Mouse (Mus musculus): ENCODE data around the gene Cyfip1. TPM values are rescaled to one million over a fixed set of nuclear protein-coding genes. Genes with fewer than 3 reads are reported as not detected.

Cyfip1 gene
- total RNA-seq (2023) = 43.0 to 54.8 TPM (median 48.8 TPM) in 4 replicates

GRCm38 (mm10) chr7:55841445-55841844, at the start of gene Cyfip1:
Gene Cyfip1 (plus strand): TSS chr7:55841745.

GRCm38 (mm10) chr7:55793952-55794603, 47.5 kb upstream of the Cyfip1 start, which contains the start of gene Tubgcp5:
Gene Tubgcp5 (plus strand): TSS chr7:55794154.

GRCm38 (mm10) chr7:55962004-55962908, 120.7 kb downstream of the Cyfip1 start, which contains the start of gene Nipa2:
Gene Nipa2 (minus strand): TSS chr7:55962476.

Other genes starting within 250 kb of the Cyfip1 start
- 1.1 to 2.4 TPM (median 1.9 TPM) in 4 replicates for gene Siglech, start 73.6 kb upstream of the Cyfip1 start, total RNA-seq (2023)
- 35.4 to 45.7 TPM (median 38.5 TPM) in 4 replicates for gene Tubgcp5, start 47.6 kb upstream of the Cyfip1 start, total RNA-seq (2023)
- gene Nipa2, start 120.7 kb downstream of the Cyfip1 start, total RNA-seq (2023) = 38.7 to 44.5 TPM (median 43.0 TPM) in 4 replicates
- 0.16 to 0.30 TPM in 2 of 4 replicates, not detected in the others for gene Nipa1, start 178.2 kb downstream of the Cyfip1 start, total RNA-seq (2023)
- 71.6 to 88.1 TPM (median 82.5 TPM) in 4 replicates for gene Herc2, start 208.5 kb downstream of the Cyfip1 start, total RNA-seq (2023)